Mouse (Mus musculus) limb, embryonic 15.5 days (tissue): ENCODE measurements at regions not wholly inside any gene's neighbourhood (a gene's known extent, or its start where the extent isn't known, plus 50 kb on each side); places are given as distances from the start of the nearest gene placed in this dataset.

ENCODE experiments used
- ATAC-seq: fragments of 200-750 bp; cut with Nextera tagmentation; 2 replicates; pipeline ENCODE4 v1.8.0; 2017; ENCODE audit warnings: low read depth, moderate TSS enrichment; ENCODE audit not compliant: insufficient number of reproducible peaks, low FRiP score, low TSS enrichment
- H3K27ac ChIP-seq: fragments of 300-500 bp; sonication (generic); 2 replicates; pipeline ENCODE4 v1.5.1; 2015; ENCODE audit warnings: moderate library complexity, mild to moderate bottlenecking, inconsistent platforms
- H3K27me3 ChIP-seq: fragments of 300-500 bp; sonication (generic); 2 replicates; pipeline ENCODE4 v1.6.1; 2015; ENCODE audit warnings: inconsistent platforms
- H3K36me3 ChIP-seq: fragments of 300-500 bp; sonication (generic); 2 replicates; pipeline ENCODE4 v1.6.1; 2015; ENCODE audit warnings: inconsistent platforms
- H3K4me1 ChIP-seq: fragments of 300-500 bp; sonication (generic); 2 replicates; pipeline ENCODE4 v1.6.1; 2015; ENCODE audit warnings: inconsistent platforms
- H3K4me2 ChIP-seq: fragments of 300-500 bp; sonication (generic); 2 replicates; pipeline ENCODE4 v1.6.1; 2015; ENCODE audit warnings: mild to moderate bottlenecking, inconsistent platforms
- H3K4me3 ChIP-seq: fragments of 300-500 bp; sonication (generic); 2 replicates; pipeline ENCODE4 v1.5.1; 2015; ENCODE audit warnings: mild to moderate bottlenecking, inconsistent platforms
- H3K9ac ChIP-seq: fragments of 300-500 bp; sonication (generic); 2 replicates; pipeline ENCODE4 v1.6.1; 2015; ENCODE audit warnings: inconsistent platforms
- H3K9me3 ChIP-seq: fragments of 300-500 bp; sonication (generic); 2 replicates; pipeline ENCODE4 v1.6.1; 2016; ENCODE audit warnings: inconsistent platforms
- WGBS: fragments of 180-500 bp; shearing (Covaris S2); methylation state at CpG from one replicate; pipeline ENCODE4 v1.1.7; 2015; 5-methylcytosine and 5-hydroxymethylcytosine counted together

DNA sequence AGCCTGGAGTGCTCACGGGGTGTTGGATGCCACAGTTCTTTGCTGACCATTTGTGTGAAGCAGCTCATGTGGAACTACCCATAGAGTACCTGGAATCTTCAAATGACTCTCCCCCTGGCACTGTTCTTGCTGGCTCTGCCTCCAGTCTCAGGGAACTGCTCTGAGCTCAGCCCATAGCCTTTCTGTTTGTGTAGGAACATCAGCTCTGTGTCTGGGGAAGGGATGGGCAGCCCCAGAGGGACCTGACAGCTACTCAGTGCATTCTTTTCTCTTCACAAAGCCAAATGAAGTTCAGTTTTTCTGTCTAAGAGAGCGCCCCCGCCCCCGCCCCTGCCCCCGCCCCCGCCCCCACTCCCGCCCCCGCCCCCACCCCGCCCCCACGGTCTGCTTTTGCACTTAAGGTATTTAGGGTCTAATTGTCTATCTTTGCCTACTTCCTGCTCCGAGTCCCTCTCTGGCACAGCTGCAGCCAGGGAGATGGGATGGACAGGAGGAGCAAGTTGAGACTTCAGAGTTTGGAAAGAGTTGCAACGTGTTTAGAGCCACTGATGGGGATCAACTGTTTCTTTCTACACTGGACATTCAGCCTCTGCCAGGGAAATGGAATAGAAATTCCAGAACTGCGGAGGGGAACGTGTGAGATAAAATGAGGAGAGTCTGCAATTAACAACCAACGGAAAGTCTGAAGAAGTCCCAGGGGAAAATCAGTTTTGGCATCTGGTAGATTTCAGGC lies 171.2 kb upstream of the Habp2 start:
- H3K27ac ChIP-seq: peak overlapping the region; percentile 62
- no peaks in the 10 kb centered on the region for H3K36me3 ChIP-seq

GRCm38 (mm10) chr19:56116285-56116680 lies 170.7 kb upstream of the Habp2 start:
- WGBS: 17% methylated on average over 7 of the region's 7 CpGs
- peak overlapping the region; percentile 59 for H3K27ac ChIP-seq

More for the DNA sequence above, 171.2 kb upstream of the Habp2 start:
- H3K9me3 ChIP-seq: no peaks in the 10 kb centered on the region
- H3K4me3 ChIP-seq: no peak overlapping the region
- 10% methylated on average over 12 of the region's 15 CpGs for WGBS
- H3K4me2 ChIP-seq: 0 out of 2 replicates have a peak overlapping the region, but pooled peaks have one; percentile 12
- H3K9ac ChIP-seq: no peak overlapping the region
- peaks cover 17% of the 10 kb centered on the region for H3K4me1 ChIP-seq
- ATAC-seq: no peak
- H3K27me3 ChIP-seq: no peaks in the 10 kb centered on the region

GRCm38 (mm10) chr19:56120723-56121122 lies 166.2 kb upstream of the Habp2 start:
- no peak for ATAC-seq
- no peak overlapping the region for H3K4me2 ChIP-seq

More at GRCm38 (mm10) chr19:56116285-56116680, 170.7 kb upstream of the Habp2 start:
- H3K36me3 ChIP-seq: no peaks in the 10 kb centered on the region
- no peaks in the 10 kb centered on the region for H3K9me3 ChIP-seq
- H3K27me3 ChIP-seq: no peaks in the 10 kb centered on the region
- no peak overlapping the region for H3K9ac ChIP-seq
- ATAC-seq: no peak
- H3K4me3 ChIP-seq: no peak overlapping the region
- H3K4me1 ChIP-seq: peaks cover 17% of the 10 kb centered on the region
- 0 out of 2 replicates have a peak overlapping the region, but pooled peaks have one; percentile 12 for H3K4me2 ChIP-seq

DNA sequence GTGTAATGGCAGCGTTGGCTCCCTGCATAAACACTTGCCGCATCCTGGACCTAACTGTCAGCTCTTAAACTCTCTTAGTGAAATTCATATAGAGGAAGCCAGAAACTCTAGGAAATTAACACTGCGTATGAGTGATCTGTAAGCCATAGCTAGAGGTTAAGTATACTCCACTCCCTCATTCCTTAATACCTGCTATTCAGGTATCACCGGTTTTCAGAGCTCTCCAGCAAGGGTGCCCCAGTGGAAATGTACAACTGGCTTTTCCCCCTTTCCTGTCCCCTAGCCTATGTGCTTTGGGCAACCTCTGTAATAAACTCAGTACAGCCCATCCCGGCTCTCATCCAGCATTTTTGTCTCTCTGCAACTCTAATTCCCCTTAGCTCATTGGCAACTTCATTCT lies 164.8 kb upstream of the Habp2 start:
- ATAC-seq: no peak
- H3K9ac ChIP-seq: no peak overlapping the region
- no peaks in the 10 kb centered on the region for H3K36me3 ChIP-seq
- WGBS: 71% methylated on average over 5 of the region's 5 CpGs
- H3K9me3 ChIP-seq: no peaks in the 10 kb centered on the region
- no peak overlapping the region for H3K4me2 ChIP-seq
- H3K4me1 ChIP-seq: no peaks in the 10 kb centered on the region
- no peak overlapping the region for H3K27ac ChIP-seq
- no peak overlapping the region for H3K4me3 ChIP-seq
- H3K27me3 ChIP-seq: no peaks in the 10 kb centered on the region; the same call in 1 of the 2 replicates

More at GRCm38 (mm10) chr19:56120723-56121122, 166.2 kb upstream of the Habp2 start:
- H3K36me3 ChIP-seq: no peaks in the 10 kb centered on the region
- WGBS: 77% methylated on average over 7 of the region's 7 CpGs
- no peak overlapping the region for H3K9ac ChIP-seq
- H3K4me3 ChIP-seq: no peak overlapping the region
- H3K27ac ChIP-seq: no peak overlapping the region
- no peaks in the 10 kb centered on the region for H3K9me3 ChIP-seq
- no peaks in the 10 kb centered on the region for H3K27me3 ChIP-seq
- H3K4me1 ChIP-seq: peaks cover 9% of the 10 kb centered on the region

GRCm38 (mm10) chr19:56131556-56131955 lies 155.4 kb upstream of the Habp2 start:
- Histone ChIP-seq H3K4me2 (no peak overlapping the region), H3K27me3 (peaks cover 14% of the 10 kb centered on the region), H3K36me3 (no peaks in the 10 kb centered on the region), H3K9ac (no peak overlapping the region), H3K27ac (no peak overlapping the region), H3K4me1 (peaks cover 44% of the 10 kb centered on the region), H3K4me3 (no peak overlapping the region), H3K9me3 (no peaks in the 10 kb centered on the region)
- no peak for ATAC-seq
- WGBS: 63% methylated on average over 5 of the region's 5 CpGs

GRCm38 (mm10) chr19:56132911-56133562 lies 153.9 kb upstream of the Habp2 start:
- no peak overlapping the region for H3K27ac ChIP-seq

GRCm38 (mm10) chr19:56133565-56133964 lies 153.4 kb upstream of the Habp2 start:
- Histone ChIP-seq H3K4me3 (no peak overlapping the region), H3K4me1 (peaks cover 44% of the 10 kb centered on the region), H3K9me3 (no peaks in the 10 kb centered on the region), H3K9ac (no peak overlapping the region), H3K27me3 (peaks cover 21% of the 10 kb centered on the region), H3K4me2 (peak overlapping the region; percentile 34; the same call in 1 of the 2 replicates), H3K36me3 (no peaks in the 10 kb centered on the region), H3K27ac (no peak overlapping the region)
- WGBS: 11% methylated on average over 5 of the region's 5 CpGs
- no peak for ATAC-seq

More at GRCm38 (mm10) chr19:56132911-56133562, 153.9 kb upstream of the Habp2 start:
- Histone ChIP-seq H3K9me3 (no peaks in the 10 kb centered on the region), H3K4me2 (no peak overlapping the region), H3K9ac (no peak overlapping the region), H3K36me3 (no peaks in the 10 kb centered on the region), H3K4me1 (peaks cover 44% of the 10 kb centered on the region), H3K4me3 (no peak overlapping the region), H3K27me3 (peaks cover 21% of the 10 kb centered on the region)
- no peak for ATAC-seq
- WGBS: 21% methylated on average over 7 of the region's 7 CpGs

DNA sequence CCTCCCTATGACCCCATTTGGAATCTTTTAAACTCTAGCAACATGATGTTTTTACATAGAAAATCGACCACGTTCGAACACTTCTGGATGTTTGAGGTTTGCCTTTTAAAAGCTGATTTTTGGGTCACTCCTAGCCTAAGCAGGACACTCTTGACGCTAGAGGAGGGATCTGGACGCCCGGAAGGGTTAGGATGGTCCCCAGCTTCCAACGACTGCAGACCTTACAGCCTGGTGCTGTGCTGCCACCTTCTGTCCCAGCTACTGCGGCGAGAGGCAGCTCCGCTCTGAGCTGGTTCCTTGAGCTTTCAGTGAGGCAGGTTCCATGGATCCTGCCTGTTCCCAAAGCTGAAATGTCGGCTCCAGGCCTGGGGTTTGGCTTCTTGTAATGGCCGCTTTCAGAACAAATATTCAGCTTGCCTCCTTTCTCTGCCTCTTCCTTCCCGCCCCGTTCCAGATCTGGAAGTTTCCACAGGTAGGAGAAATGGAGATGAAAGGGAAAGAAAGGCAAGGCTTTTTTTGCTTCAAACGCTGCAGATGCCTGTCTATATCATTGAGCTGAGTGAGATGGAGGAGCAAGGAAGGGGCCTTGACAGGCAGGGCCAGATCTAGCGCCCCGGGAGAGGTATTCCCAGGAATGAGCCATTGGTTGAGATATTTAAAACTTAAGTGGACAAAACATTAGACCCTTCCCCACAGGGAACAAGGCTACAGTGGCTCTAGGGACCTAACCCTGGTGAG lies 152.7 kb upstream of the Habp2 start:
- Histone ChIP-seq H3K27ac (0 out of 2 replicates have a peak overlapping the region, but pooled peaks have one; percentile 0), H3K9ac (no peak overlapping the region), H3K4me1 (peaks cover 44% of the 10 kb centered on the region), H3K27me3 (peaks cover 21% of the 10 kb centered on the region), H3K4me2 (peak overlapping the region; percentile 34), H3K9me3 (no peaks in the 10 kb centered on the region), H3K4me3 (no peak overlapping the region), H3K36me3 (no peaks in the 10 kb centered on the region)
- peak; percentile 69; the same call in 1 of the 2 replicates for ATAC-seq
- WGBS: 9% methylated on average over 17 of the region's 17 CpGs

DNA sequence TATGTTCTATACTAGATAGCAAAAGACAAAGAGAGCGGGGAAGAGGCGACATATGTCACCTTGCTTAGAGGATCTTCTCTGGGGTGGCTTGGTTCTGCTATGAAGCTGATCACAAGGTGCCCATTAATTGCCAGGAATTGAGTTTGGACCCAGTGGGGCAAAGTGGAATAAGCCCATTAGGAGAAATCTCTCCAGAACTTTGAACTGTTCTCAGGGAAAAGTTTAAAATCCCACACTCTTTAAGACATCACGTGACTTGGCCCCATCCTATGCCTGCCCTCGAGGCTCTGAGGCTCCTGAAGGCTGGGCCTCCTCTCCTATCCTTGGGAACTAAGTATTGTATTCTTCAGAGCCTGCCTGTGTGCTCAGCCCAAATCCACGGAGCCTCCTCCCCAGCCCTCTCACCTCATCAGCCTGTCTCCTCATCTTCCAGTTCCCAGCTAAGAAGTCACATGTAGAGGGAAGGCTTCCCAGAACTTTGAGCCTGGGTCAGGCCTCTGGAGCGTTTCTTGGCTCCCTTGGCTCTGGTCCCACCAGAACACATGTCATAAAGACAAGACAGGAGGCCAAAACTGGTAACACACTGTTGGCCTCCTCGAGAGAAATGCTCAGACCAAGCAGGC lies 151.5 kb upstream of the Habp2 start:
- no peak overlapping the region for H3K4me2 ChIP-seq
- WGBS: 71% methylated on average over 7 of the region's 7 CpGs
- H3K9me3 ChIP-seq: no peaks in the 10 kb centered on the region
- peaks cover 19% of the 10 kb centered on the region; the same call in 1 of the 2 replicates for H3K27me3 ChIP-seq
- no peaks in the 10 kb centered on the region for H3K36me3 ChIP-seq
- 0 out of 2 replicates have a peak overlapping the region, but pooled peaks have one; percentile 11 for H3K27ac ChIP-seq
- H3K4me1 ChIP-seq: peaks cover 44% of the 10 kb centered on the region
- no peak overlapping the region for H3K4me3 ChIP-seq
- H3K9ac ChIP-seq: no peak overlapping the region
- no peak for ATAC-seq

GRCm38 (mm10) chr19:56140540-56140939 lies 146.4 kb upstream of the Habp2 start:
- H3K27ac ChIP-seq: no peak overlapping the region
- peaks cover 12% of the 10 kb centered on the region; the same call in 1 of the 2 replicates for H3K27me3 ChIP-seq

DNA sequence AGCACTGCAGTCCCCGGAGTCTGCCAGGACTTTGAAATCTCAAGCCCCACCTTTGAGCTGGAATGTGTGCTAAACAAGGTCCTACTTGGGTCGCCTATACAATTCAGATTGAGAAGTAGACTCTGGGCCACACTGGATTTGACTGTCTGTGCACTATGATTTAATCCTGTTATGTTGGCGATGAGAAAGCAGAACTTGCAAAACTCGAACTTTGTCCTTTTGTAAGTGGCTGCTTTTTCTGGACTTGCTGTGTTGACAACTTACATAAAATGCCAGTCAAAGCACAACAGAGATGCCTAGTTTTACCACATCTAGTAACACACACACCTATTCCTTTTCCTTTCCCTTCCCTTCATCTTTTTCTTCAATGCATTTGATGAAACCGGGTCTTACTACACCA lies 142.7 kb upstream of the Habp2 start:
- Histone ChIP-seq H3K27ac (no peak overlapping the region), H3K36me3 (no peaks in the 10 kb centered on the region), H3K27me3 (no peaks in the 10 kb centered on the region), H3K9me3 (peaks cover 14% of the 10 kb centered on the region; the same call in 1 of the 2 replicates), H3K9ac (no peak overlapping the region), H3K4me2 (no peak overlapping the region), H3K4me1 (no peaks in the 10 kb centered on the region), H3K4me3 (no peak overlapping the region)
- 83% methylated on average over 5 of the region's 5 CpGs for WGBS
- ATAC-seq: no peak

More at GRCm38 (mm10) chr19:56140540-56140939, 146.4 kb upstream of the Habp2 start:
- no peak overlapping the region for H3K4me2 ChIP-seq
- no peak for ATAC-seq
- H3K9ac ChIP-seq: no peak overlapping the region
- no peaks in the 10 kb centered on the region for H3K36me3 ChIP-seq
- 75% methylated on average over 2 of the region's 2 CpGs for WGBS
- H3K9me3 ChIP-seq: peaks cover 14% of the 10 kb centered on the region; the same call in 1 of the 2 replicates
- H3K4me3 ChIP-seq: no peak overlapping the region
- H3K4me1 ChIP-seq: peaks cover 7% of the 10 kb centered on the region
